8 mouse cellular contexts compared by ENCODE assay signal in the genomic region with DNA sequence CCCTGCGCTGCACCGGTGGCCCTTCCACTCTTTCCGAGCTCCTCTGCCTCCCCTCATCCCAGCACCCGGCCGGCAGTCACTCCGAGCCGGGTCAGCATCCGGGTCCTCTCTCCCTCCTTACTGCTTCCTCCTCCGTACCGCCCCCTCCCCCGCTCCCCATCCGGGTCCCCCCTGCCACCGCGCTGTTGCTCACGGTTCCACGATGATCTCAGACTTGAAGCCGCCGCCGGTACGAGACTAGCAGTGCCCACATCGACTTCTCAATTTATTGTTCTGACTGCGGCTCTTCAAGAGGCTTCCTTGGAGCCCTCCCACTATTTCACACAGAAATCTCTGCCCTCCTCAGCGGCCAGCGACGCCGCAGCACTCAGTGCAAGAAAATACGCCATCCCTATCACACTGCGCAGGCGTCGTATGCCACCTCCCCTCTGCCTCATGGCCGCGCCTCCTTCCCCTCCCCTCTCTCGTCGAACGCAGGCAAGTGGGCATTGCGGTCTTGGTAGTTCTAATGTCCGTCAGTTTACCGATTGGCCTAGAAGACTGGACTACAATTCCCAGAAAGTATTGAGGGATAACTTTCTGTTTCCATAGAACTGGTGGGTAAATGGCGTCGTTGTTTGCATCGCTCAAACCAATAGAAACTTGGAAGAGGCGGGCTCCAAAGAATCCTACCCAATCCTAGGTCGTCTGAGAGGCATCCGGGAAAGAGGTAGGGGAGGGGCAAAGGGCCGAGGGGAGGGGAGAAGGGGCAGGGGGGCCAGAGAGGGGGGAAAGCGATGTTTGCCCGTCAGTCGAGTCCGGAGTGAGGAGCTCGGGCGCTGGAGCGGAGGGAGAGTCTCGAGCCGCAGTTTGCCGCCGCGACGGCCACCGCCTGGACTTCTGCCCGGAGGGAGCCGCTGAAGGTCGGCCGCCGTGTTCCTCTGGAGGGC. TPM values are rescaled to one million over a fixed set of nuclear protein-coding genes. Genes with fewer than 3 reads are reported as not detected.
DNase-seq lines count a peak whose midpoint lies in the region; ATAC-seq and TF ChIP-seq lines count a peak whose summit lies in the region.

A gene (plus strand): TSS at position 220 of the 929 bp plus-strand sequence.
A gene (minus strand): TSS at position 476 of the 929 bp plus-strand sequence.

- peak within 1 kb of the TSS; percentile 95 for H3K27ac ChIP-seq in gastrocnemius, adult 2 months
- peak within 1 kb of the TSS; percentile 98 for H3K27ac ChIP-seq in hindbrain, postnatal 0 days
- peak within 1 kb of the TSS; percentile 98 for H3K27ac ChIP-seq in left cerebral cortex, adult 2 months

- peak; percentile 88 for ATAC-seq in common myeloid progenitor, adult 5-6 weeks (replicated peaks; ENCODE audit: low read depth, poor library complexity, severe bottlenecking)
- peak; percentile 98 for ATAC-seq in hindbrain, postnatal 0 days
- ATAC-seq in megakaryocyte, adult 5-6 weeks (ENCODE audit: poor library complexity, severe bottlenecking) = peak; percentile 84

- peak within 1 kb of the TSS; percentile 92 for H3K9ac ChIP-seq in hindbrain, postnatal 0 days (replicated peaks; ENCODE audit: low read length)

- TF ChIP-seq CTCF in gastrocnemius, adult 2 months (IDR thresholded peaks at IDR 0.05) = no peak
- TF ChIP-seq CTCF in hindbrain, postnatal 0 days (IDR thresholded peaks at IDR 0.05; ENCODE audit: low read depth) = no peak
- no peak for TF ChIP-seq CTCF in left cerebral cortex, adult 2 months (IDR thresholded peaks at IDR 0.05)

- no peaks in the 10 kb centered on the region for H3K9me3 ChIP-seq in hindbrain, postnatal 0 days (ENCODE audit: low read length)

- peak within 1 kb of the TSS; percentile 81 for H3K4me2 ChIP-seq in hindbrain, postnatal 0 days (ENCODE audit: low read depth, low read length)

- intact Hi-C loops in gastrocnemius, adult 2 months (cut with DNase I) = loop anchor here (1.0 to 10.0 kb wide), 3 partner anchors 24 to 106 kb away; a partner anchor contains a TSS
- intact Hi-C loops in left cerebral cortex, adult 2 months (cut with DNase I) = loop anchor here (2.0 kb wide), 1 partner anchor 24 kb away; a partner anchor contains a TSS

- peak within 1 kb of the TSS; percentile 98 for H3K4me3 ChIP-seq in gastrocnemius, adult 2 months
- H3K4me3 ChIP-seq in hindbrain, postnatal 0 days (ENCODE audit: low read length) = peak within 1 kb of the TSS; percentile 93
- H3K4me3 ChIP-seq in left cerebral cortex, adult 2 months = peak within 1 kb of the TSS; percentile 98

- H3K27me3 ChIP-seq in hindbrain, postnatal 0 days (ENCODE audit: insufficient read depth, low read length) = no peaks in the 10 kb centered on the region

- WGBS in hindbrain, postnatal 0 days = under 1% methylated on average over 63 of the region's 64 CpGs

- H3K4me1 ChIP-seq in hindbrain, postnatal 0 days (ENCODE audit: insufficient read depth, low read length) = peaks cover 9% of the 10 kb centered on the region

- peak; percentile 100 for DNase-seq in ZHBTc4 (ENCODE audit: low read depth, low spot score)
- peak; percentile 97 for DNase-seq in gastrocnemius, adult 2 months
- peak; percentile 98 for DNase-seq in hindbrain, postnatal 0 days (ENCODE audit: low spot score)
- peak; percentile 92 to 95 for DNase-seq in left cerebral cortex, adult 2 months (ENCODE audit: extremely low spot score in 1 of 2, low spot score in 2 of 2)
- peak; percentile 96 to 97 for DNase-seq in right cerebral cortex, adult 2 months (ENCODE audit: low spot score in 2 of 2)
- DNase-seq in urinary bladder, postnatal 14 days (ENCODE audit: low spot score) = peak; percentile 96

- H3K36me3 ChIP-seq in hindbrain, postnatal 0 days (ENCODE audit: insufficient read depth, low read length) = no peaks in the 10 kb centered on the region

RNA-seq across cellular contexts. Expression of the first gene that starts in this region (rescaled TPM):
- 64.8 and 72.9 TPM in 2 replicates for total RNA-seq in common myeloid progenitor, adult 5-6 weeks (2017)
- 10 to 100 TPM; 14.0 TPM for total RNA-seq in gastrocnemius, adult 2 months (2021)
- 17.9 and 24.8 TPM in 2 replicates for total RNA-seq in hindbrain, postnatal 0 days (2014; rRNA removed)
- polyA plus RNA-seq in hindbrain, postnatal 0 days (2015; fragmentation: Nextera tagmentation; extraction: Ambion mirVana) = 56.4 and 66.7 TPM in 2 replicates
- total RNA-seq in left cerebral cortex, adult 2 months (2021) = 10 to 100 TPM; 49.3 to 54.6 TPM
- total RNA-seq in megakaryocyte, adult 5-6 weeks (2015) = 21.1 and 22.1 TPM in 2 replicates
- 31.5 and 32.6 TPM in 2 replicates for total RNA-seq in megakaryocyte, adult 5-6 weeks (2017)

RNA-seq across cellular contexts. Expression of the second gene that starts in this region (rescaled TPM):
- total RNA-seq in common myeloid progenitor, adult 5-6 weeks (2017) = 16.9 and 25.4 TPM in 2 replicates
- 10 to 100 TPM; 15.1 to 19.4 TPM for total RNA-seq in gastrocnemius, adult 2 months (2021)
- total RNA-seq in hindbrain, postnatal 0 days (2014; rRNA removed) = 90.9 and 120 TPM in 2 replicates
- polyA plus RNA-seq in hindbrain, postnatal 0 days (2015; fragmentation: Nextera tagmentation; extraction: Ambion mirVana) = 74.4 and 80.0 TPM in 2 replicates
- 10 to 100 TPM; 65.7 to 66.6 TPM for total RNA-seq in left cerebral cortex, adult 2 months (2021)
- 24.6 and 31.2 TPM in 2 replicates for total RNA-seq in megakaryocyte, adult 5-6 weeks (2015)
- total RNA-seq in megakaryocyte, adult 5-6 weeks (2017) = 21.1 and 23.5 TPM in 2 replicates

Comparison
In these comparisons a context has a peak if more than half of its experiments do, and no peak if none do; other contexts are left out.
1. Peak in every context shown above with its lines: DNase-seq, ATAC-seq, H3K4me3 ChIP-seq and H3K27ac ChIP-seq.